Mouse (Mus musculus): ENCODE results near the gene Acer1.
A peak's percentile ranks its signal among the peaks of the same experiment; 100 is the strongest.

The Acer1 gene

DNA sequence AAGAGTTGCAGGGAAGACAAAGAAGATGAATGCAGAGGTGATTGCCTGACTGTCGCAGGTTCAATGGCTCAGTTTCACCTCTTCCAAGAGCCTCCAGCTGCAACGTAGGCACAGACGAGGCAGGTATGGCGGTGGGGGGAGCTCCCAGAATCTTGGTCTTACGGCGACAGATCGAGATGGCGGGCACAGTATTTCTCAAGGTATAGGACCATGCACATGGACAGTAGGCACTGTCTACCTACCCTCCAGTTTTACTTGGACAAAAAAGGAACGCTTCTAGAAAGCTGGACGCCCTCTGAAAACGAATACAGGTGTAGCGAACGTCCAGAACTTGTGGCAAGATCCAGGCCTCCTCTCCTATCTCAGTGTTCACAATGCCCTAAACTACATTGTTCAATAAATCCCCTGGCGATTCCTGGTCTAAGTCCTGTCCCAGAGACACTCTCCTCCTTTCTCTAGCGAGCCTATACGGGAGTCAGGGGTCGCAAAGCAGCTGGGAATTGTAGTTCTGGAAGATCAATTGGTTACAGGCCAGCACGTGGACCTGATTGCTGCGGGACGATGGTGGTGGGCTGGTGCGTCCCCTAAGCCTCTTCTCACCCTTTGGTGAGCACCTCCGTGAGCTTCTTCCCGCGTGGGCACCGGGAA is 7.7 kb upstream of the Acer1 start:
- peak; percentile 76 to 87 for DNase-seq (ENCODE audit: low spot score in 2 of 2)

DNA sequence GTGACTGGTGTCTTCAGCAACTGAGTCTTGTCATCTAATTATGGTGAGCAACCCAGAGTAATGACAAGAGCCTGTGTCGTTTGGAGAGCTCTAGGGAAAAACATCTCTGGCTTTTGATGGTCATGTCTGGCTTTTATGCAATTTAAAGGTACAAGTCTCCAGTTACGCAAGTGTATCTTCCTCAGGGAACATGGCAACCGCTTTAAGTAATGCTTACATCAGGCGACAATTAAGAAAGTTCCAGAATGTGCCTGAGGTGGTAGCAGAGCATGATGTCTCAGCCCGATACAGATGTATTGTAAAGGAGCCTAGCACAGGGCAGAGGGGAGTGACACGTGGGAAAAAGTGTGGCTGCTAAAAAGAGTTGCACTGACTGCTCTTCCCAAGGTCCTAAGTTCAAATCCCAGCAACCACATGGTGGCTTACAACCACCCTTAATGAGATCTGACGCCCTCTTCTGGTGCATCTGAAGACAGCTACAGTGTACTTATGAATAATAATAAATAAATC is 7.0 kb upstream of the Acer1 start:
- DNase-seq (ENCODE audit: low spot score in 2 of 2), result no peak

DNA sequence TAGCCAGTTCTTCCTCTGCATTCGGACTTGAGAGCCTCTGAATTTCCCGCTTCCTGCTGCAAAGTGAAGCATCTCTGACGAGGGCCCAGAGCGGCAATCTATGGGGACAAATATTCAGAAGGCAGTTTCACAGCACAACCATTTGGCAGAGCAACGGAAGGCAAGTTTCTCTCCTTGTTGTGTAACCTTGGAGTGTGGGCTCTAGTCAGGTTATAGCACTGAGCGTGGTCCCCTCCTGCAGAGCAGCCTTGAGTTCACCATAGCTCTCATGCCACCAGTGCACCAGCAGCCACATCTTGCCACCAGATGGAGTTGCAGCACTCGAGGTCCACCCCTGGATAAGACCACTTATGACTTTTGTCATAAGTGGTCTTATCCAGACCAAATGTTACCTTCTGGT is 6.5 kb upstream of the Acer1 start:
- DNase-seq (ENCODE audit: low spot score in 2 of 2), result no peak

DNA sequence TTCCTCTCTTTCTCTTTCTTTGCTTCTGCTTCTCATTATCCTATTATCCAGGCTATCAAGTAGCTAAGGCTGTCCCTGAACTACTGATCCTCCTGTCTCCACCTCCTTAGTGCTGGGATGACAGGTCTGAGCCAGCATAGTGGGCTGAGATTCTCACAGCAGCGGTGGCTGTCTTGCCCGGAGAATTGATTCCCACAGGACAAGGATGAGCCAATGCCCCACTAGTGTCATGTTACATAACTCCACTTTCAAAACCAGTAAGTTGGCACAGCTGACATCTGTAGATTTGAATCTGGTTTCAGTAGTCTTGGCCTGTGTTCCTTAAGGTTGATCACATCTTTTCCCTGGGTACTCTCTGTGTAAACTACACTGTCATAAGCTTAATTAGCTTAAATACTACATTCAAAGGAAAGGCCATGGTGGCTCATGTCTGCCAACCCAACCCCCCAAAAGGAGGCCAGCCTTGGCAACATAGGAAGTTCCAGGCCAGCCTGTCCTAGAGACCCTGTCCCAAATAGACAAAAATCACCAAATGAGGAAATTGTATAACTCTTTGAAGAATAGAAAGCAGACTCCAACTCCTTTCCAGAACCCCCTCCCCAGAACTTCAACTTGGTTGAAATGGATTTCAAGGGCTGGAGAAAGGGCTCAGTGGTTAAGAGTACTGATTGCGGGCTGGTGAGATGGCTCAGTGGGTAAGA is 4.3 kb upstream of the Acer1 start:
- DNase-seq (ENCODE audit: low spot score in 2 of 2), result no peak

- DNase-seq (ENCODE audit: low spot score in 2 of 2), result no peak
Measured at GRCm38 (mm10) chr17:56985656-56986055, 3.7 kb upstream of the Acer1 start.

DNA sequence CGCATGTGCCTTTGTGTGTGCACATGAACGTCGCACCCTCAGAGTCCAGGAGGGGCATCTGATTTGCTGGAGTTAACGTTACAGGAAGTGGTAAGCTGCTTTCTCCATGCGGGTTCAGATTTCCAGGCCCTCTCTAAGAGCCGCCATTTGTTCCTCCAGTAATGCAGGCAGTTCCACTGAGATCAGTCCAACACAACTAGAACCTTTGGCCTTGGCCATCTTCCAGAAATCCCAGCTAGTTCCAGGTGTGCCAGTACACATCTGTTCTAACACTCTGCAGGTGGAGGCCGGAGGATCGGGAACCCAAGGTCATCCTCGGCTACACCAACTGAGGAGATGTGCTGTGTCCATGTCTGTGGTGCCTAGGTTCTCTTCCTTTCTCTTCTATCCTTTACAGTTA is 3.0 kb upstream of the Acer1 start:
- no peak for DNase-seq (ENCODE audit: low spot score in 2 of 2)

DNA sequence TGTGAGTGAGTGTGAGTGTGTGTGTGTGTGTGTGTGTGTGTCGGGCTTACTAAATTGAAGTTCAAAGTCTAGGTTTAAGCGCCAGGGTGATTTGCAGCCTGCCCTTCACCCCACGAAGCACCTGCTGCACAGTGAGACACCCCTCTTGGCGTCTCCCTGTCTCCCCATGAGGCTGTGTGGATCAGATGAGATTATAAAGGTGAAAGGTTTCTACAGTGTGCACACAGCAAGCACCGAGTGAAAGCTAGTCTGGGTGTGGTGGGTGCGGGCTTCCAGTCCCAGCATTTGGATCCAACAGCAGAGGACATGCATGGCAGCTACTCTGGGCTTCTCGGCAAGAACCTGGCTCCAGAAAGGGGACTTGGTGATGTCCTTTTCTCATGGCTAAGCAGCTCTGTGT is 877 bp downstream of the Acer1 start:
- no peak for DNase-seq (ENCODE audit: low spot score in 2 of 2)

DNA sequence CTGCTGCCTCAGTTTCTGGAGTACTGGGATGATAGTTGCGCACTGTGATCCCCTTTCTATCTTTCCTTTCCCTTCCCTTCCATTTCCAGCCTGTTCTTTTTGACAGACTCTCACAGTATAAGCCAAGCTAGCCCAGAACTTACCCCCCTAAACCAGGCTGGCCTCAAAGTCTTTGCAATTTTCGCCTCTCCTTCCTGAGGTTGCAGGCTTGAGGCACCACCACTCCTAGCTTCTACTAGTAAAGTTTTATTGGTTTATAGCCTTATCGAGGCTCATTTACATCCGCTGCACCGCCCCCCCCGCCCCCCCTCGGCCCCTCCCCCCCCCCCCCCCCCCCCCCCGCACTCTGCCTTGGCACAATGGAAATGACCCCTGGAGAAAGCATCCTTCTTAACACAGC is 2.4 kb downstream of the Acer1 start:
- no peak for DNase-seq (ENCODE audit: low spot score in 2 of 2)

- no peak for DNase-seq (ENCODE audit: low spot score in 2 of 2)
Measured at GRCm38 (mm10) chr17:56976531-56977390, 5.2 kb downstream of the Acer1 start.

GRCm38 (mm10) chr17:56975391-56975790 is 6.5 kb downstream of the Acer1 start:
- no peak for DNase-seq (ENCODE audit: low spot score in 2 of 2)

DNA sequence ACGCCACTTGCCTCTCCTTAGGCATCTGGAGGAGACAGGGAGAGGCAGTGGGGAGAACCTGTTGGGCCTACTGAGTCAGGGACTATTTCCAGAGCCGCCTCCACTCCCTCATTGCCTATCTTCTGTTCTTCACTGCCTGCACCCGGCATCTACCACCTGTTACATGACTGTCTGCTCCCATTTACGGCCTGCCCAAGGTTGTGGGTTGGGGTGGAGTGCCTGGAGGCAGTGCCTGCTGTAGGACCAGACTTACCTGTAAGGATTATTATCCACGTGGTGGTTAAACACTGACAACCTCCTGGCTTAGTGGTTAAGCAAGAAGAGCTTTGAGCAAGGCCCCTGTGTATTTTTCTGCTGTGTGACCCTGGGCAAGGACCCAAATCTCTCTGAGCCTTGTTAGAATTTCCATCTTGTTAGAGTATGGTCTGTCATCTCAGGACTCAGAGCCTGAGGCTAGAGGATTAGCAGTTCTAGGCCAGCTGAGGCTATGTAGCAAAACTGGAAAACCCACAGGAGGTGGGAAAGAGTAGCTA is 7.2 kb downstream of the Acer1 start:
- DNase-seq (ENCODE audit: low spot score in 2 of 2), result no peak

- DNase-seq (ENCODE audit: low spot score in 2 of 2), result no peak
Measured at GRCm38 (mm10) chr17:56973956-56974707, 7.8 kb downstream of the Acer1 start.

DNA sequence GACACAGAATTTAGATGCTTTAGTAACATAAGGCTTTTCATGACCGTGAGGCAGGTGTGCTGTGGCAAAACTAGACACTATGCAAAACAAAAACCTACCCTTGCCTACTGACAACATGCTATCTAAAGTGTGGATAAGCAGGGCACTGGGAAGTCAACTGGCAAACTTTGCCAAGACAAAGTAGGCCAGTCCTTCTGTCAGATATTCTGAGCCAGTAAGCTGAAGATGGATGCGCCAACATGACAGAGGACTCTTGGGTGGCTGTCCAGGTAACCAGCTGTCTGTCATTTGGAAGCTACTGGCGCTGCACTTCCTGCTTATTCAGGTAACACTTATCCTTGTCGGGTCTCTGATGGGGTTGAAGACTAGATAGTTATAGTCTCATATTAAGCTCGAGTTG is 11.8 kb downstream of the Acer1 start:
- DNase-seq (ENCODE audit: low spot score in 2 of 2), result no peak

DNA sequence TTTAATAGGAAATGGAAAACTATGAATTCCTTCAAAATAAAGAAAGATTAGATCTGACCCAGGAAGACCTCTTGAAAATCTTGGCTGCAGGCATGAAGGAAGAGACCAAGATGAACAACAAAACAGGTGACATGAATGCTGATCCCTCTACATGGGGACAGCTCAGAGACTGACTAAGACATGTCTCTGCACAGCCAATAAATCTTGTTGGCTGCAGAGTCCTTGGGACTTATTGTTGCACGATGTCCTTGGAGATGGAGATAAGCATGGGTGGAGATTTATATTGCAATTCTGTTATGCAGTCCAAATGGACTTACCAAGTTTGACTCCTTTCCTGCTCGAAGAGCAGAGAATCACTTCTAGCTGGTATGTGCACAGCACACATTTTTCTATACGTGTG is 12.6 kb downstream of the Acer1 start:
- DNase-seq (ENCODE audit: low spot score in 2 of 2), result no peak

GRCm38 (mm10) chr17:56963646-56964045 is 18.3 kb downstream of the Acer1 start:
- no peak for DNase-seq (ENCODE audit: low spot score in 2 of 2)

GRCm38 (mm10) chr17:56962642-56963405 is 19.1 kb downstream of the Acer1 start:
- DNase-seq (ENCODE audit: low spot score in 2 of 2), result no peak

DNA sequence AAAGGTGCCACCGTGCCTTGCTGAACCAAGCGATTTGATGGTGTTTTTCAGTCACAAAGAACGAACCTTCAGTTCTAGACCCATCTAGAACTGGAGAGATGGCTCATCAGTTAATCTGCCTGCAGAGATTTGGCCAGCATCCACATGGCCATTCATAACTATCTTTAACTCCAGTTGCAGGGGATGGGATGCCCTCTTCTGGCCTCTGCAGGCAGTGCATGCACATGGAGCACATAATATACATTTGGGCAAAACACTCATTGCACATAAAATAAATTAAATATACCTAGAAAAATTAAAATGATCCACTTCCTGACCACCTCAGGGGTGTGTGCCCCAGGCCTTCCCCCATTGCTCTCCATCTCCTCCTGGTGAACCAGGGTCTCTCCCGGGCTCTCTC is 20.0 kb downstream of the Acer1 start:
- DNase-seq (ENCODE audit: low spot score in 2 of 2), result no peak

DNA sequence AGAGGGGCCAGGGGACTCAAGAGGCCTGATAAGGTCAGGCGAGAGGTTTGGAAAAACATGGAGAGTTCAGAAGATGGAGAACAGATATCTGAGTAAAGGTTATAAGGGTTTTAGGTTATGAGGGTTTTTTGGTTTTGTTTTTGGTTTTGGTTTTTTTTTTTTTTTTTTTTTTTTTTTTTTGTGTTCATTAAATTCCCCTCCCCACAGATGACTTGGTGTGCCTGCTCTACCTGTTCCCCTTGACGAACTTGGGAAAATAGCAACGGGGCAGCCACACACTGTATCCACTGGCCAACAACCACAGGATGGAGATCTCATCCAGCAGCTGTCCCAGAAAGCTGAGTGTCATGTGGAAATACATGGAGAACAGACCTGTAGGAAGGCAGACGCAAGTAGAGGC is 23.3 kb downstream of the Acer1 start:
- DNase-seq (ENCODE audit: low spot score in 2 of 2), result no peak

- DNase-seq (ENCODE audit: low spot score in 2 of 2), result no peak
Measured at GRCm38 (mm10) chr17:56957763-56958429, 24.0 kb downstream of the Acer1 start.

DNA sequence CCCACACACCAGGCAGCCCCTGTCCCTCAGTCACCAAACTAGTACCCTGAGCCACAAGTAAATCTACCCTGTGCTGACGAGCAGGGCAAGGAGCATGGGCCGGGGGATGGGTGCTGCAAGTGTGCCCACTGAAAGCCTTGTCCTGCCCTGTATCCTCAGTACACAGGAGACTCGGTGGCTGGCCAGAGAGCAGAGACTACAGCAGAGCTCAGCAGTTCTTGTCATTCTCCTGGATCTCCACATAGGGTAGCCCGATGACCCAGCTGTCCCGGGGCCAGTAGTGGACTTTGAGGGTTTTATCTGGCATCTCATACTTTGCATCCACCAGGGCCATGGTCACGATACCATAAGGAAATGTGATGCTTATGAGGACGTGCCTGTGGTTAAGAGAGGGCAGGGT is 27.1 kb downstream of the Acer1 start:
- DNase-seq (ENCODE audit: low spot score in 2 of 2), result no peak

Measured in right cerebral cortex, adult 2 months (tissue).